Mouse (Mus musculus) embryonic fibroblast, embryonic 13.5 days (primary cell): ENCODE data around the gene Limk1.
A peak's percentile ranks its signal among the peaks of the same experiment; 100 is the strongest.

ENCODE experiments used
- CTCF ChIP-seq: IDR thresholded peaks from 2 replicates; pipeline ENCODE4 v1.5.1; 2011; ENCODE audit warnings: mild to moderate bottlenecking, control low read depth, low read length, moderate library complexity, borderline replicate concordance; ENCODE audit not compliant: insufficient read depth
- POLR2A ChIP-seq: IDR thresholded peaks from 2 replicates; pipeline ENCODE4 v1.6.1; 2011; ENCODE audit warnings: low read depth, mild to moderate bottlenecking, control low read depth, low read length, moderate library complexity

DNA sequence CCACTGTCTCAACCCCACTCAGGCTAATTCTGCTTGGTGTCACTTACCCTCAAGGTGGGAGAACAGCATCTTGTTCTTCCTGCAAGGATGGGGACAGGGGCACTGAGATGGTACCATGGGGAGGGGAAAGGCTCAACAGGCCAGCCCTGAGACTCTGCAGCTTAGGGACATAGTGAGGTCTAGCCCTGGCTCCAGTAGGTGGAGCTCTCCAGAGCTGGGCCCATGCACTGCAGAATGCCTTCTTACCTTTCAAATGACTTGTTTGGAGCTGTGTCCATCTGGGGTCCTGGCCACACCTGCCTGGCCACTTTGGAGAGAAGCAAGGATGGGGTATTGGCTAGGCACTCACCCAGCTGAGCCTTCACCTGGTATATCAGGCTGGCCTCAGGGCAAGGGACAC is 82.1 kb downstream of the Limk1 start:
- no peak for TF ChIP-seq POLR2A
- 0 out of 2 replicates have a peak, but pooled peaks have one; percentile 1 for TF ChIP-seq CTCF
